Mouse (Mus musculus) bone marrow macrophage, adult 2 months (primary cell): ENCODE measurements at regions not wholly inside any gene's neighbourhood (a gene's known extent, or its start where the extent isn't known, plus 50 kb on each side); places are given as distances from the start of the nearest gene placed in this dataset.

Experiments
- H3K27ac ChIP-seq: 2 replicates; pipeline ENCODE4 v1.5.1; 2012; ENCODE audit warnings: low read depth, low read length; ENCODE audit not compliant: insufficient read depth
- H3K4me1 ChIP-seq: 2 replicates; pipeline ENCODE4 v1.6.1; 2012; ENCODE audit warnings: low read length; ENCODE audit not compliant: control insufficient read depth, insufficient read depth
- H3K4me3 ChIP-seq: 2 replicates; pipeline ENCODE4 v1.5.1; 2012; ENCODE audit warnings: mild to moderate bottlenecking, low read length, moderate library complexity; ENCODE audit not compliant: insufficient read depth
- CTCF ChIP-seq: IDR thresholded peaks from 2 replicates; pipeline ENCODE4 v1.5.1; 2012; ENCODE audit warnings: low read depth, mild to moderate bottlenecking, low read length, moderate library complexity
- POLR2A ChIP-seq: IDR thresholded peaks from 2 replicates; pipeline ENCODE4 v1.6.1; 2012; ENCODE audit warnings: mild to moderate bottlenecking, low read depth, low read length, borderline replicate concordance

DNA sequence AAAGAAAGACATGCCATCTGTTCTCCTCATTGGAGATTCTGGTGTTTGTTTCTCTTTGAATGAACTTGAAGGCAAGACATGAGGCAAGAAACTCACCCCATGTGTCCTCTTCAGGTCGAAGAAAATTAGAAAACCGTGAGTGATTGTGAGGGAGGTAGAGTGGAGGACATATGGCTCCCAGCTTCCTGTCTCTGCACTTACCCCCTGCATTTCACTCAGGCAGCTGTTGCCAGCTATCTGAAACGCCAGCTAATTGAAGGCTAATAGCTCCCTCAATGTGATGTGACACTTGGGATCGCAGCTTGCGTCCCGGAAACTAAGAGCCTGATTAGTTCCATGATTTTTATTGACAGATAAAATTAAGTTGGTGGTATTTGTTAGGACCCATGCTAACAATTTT is 289.4 kb upstream of the Sphkap start:
- H3K4me3 ChIP-seq: no peak overlapping the region
- TF ChIP-seq CTCF: no peak
- TF ChIP-seq POLR2A: no peak
- H3K4me1 ChIP-seq: no peaks in the 10 kb centered on the region
- no peak overlapping the region for H3K27ac ChIP-seq

GRCm38 (mm10) chr1:83685221-83685620 is 277.2 kb upstream of the Sphkap start:
- TF ChIP-seq CTCF (no peak), POLR2A (no peak)
- H3K4me3 ChIP-seq: no peak overlapping the region
- no peak overlapping the region for H3K27ac ChIP-seq
- no peaks in the 10 kb centered on the region for H3K4me1 ChIP-seq

GRCm38 (mm10) chr1:83665326-83665725 is 257.3 kb upstream of the Sphkap start:
- Histone ChIP-seq H3K4me1 (no peaks in the 10 kb centered on the region), H3K27ac (no peak overlapping the region), H3K4me3 (no peak overlapping the region)
- TF ChIP-seq CTCF (no peak), POLR2A (no peak)

GRCm38 (mm10) chr1:83661808-83662802 is 254.1 kb upstream of the Sphkap start:
- no peak overlapping the region for H3K27ac ChIP-seq
- no peaks in the 10 kb centered on the region for H3K4me1 ChIP-seq
- H3K4me3 ChIP-seq: no peak overlapping the region
- TF ChIP-seq POLR2A: no peak
- no peak for TF ChIP-seq CTCF

DNA sequence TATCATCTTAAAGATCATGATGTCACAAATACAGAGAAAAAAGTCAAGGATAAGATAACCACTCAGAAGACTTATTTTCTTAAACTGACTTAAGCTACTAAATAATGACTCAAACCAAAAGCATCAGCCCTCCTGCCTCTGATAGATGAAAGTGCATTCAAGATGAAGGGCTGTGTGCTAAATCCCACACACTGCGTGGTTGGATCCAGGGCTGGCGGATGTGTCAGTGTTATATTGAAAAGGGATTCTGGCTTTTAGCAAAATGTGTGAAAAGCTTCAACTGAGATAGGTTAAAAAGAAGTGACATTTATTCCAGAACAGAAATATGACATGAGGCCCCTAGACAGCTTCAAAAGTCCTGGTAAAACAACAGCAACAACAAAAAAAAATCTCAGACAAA is 245.7 kb upstream of the Sphkap start:
- Histone ChIP-seq H3K27ac (no peak overlapping the region), H3K4me1 (no peaks in the 10 kb centered on the region), H3K4me3 (no peak overlapping the region)
- TF ChIP-seq POLR2A (no peak), CTCF (no peak)

GRCm38 (mm10) chr1:83645606-83646005 is 237.6 kb upstream of the Sphkap start:
- Histone ChIP-seq H3K27ac (no peak overlapping the region), H3K4me1 (no peaks in the 10 kb centered on the region)
- TF ChIP-seq CTCF: no peak
- TF ChIP-seq POLR2A: no peak

GRCm38 (mm10) chr1:83642656-83643055 is 234.7 kb upstream of the Sphkap start:
- no peak for TF ChIP-seq CTCF
- TF ChIP-seq POLR2A: no peak
- Histone ChIP-seq H3K4me1 (no peaks in the 10 kb centered on the region), H3K27ac (no peak overlapping the region), H3K4me3 (no peak overlapping the region)

More at GRCm38 (mm10) chr1:83645606-83646005, 237.6 kb upstream of the Sphkap start:
- H3K4me3 ChIP-seq: no peak overlapping the region

GRCm38 (mm10) chr1:83636051-83636450 is 228.1 kb upstream of the Sphkap start:
- TF ChIP-seq POLR2A: no peak
- Histone ChIP-seq H3K4me3 (no peak overlapping the region), H3K4me1 (no peaks in the 10 kb centered on the region), H3K27ac (no peak overlapping the region)

- no peak overlapping the region for H3K4me3 ChIP-seq
- H3K4me1 ChIP-seq: no peaks in the 10 kb centered on the region
- TF ChIP-seq CTCF (no peak), POLR2A (no peak)
- H3K27ac ChIP-seq: no peak overlapping the region
These were observed 223.8 kb upstream of the Sphkap start for GRCm38 (mm10) chr1:83631798-83632197.

- no peak overlapping the region for H3K27ac ChIP-seq
- H3K4me3 ChIP-seq: no peak overlapping the region
- TF ChIP-seq CTCF (no peak), POLR2A (no peak)
- no peaks in the 10 kb centered on the region for H3K4me1 ChIP-seq
These were observed 223.4 kb upstream of the Sphkap start for GRCm38 (mm10) chr1:83631394-83631793.
